Mouse (Mus musculus) left cerebral cortex, postnatal 4 days (tissue): ENCODE measurements around the gene Gm49353. TPM values are rescaled to one million over a fixed set of nuclear protein-coding genes. Genes with fewer than 3 reads are reported as not detected.

Experiments
- DNase-seq: peaks from one replicate; pipeline ENCODE4 v3.0.0-alpha.2; 2022
- intact Hi-C: fragments of 180-260 bp; cut with DNase I; formaldehyde crosslinking; loops from one replicate; pipeline ENCODE4 v1.15.1; 2025
- total RNA-seq, 2 experiments: library from RNA; stranded (reverse); gene quantifications; 2 replicates each; pipeline ENCODE4 v1.2.3; 2021

Gene Gm49353
- 10 to 100 TPM; 42.4 to 54.0 TPM for total RNA-seq

DNA sequence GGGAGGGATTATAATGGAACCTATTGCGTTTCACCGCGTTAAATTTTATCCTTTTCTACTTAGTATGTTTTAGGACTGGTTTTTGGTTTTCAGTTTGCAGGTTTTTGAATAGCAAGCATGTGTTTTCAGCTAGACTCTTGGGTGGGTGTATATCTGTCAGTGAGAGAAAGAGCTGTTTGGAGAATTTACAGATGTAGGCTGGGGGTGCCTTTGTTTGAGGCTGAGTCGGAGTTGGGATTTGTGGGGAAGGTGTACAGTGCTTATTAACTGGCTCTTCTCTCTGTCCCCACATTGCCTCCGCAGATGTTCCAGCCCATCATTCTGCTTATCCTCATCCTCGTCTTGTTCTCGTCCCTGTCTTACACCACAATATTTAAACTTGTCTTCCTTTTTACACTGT, at the start of gene Gm49353:
Gene Gm49353 (plus strand): TSS at position 313 of the 400 bp plus-strand sequence.
- DNase-seq: no peak
- intact Hi-C loops: no loop called here

DNA sequence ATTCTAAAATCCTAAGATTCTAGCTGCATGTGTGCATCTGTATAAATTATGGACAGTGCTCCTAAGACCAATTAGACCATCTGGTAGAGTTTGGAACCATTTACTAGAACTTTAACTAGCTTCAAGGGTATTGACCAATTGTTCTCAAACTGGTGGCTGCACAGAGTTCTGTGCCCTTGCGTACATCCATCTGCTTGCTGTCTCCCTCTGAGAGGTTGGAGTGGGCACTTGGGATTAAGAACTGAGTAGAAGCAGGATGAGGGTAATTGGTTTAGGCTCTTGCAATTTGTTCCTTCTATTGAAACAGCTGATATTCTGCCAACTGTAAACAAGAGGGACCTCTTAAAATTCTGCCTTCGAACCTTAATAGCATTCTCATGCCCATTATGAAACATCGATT, 43.5 kb upstream of the Gm49353 start:
- DNase-seq: no peak
- intact Hi-C loops: no loop called here

DNA sequence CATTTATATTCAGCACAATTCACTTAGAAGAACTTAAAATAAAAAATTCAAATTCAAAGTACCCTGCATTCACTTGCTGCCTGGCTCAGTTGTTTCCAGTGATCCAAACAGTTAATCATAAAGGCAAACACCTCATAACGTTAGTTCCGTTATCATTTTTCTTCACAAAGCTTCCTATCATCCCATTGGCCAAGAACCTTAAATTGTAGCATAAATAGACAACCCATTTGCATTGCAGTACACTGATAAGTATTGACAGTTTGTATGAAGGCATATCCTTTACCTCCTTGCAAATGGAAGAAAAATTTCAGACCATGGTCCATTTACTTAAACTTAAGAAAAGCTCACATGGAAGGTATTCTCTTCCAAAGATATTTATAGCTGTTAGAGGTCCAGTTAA, 37.1 kb upstream of the Gm49353 start:
- intact Hi-C loops: no loop called here
- no peak for DNase-seq

DNA sequence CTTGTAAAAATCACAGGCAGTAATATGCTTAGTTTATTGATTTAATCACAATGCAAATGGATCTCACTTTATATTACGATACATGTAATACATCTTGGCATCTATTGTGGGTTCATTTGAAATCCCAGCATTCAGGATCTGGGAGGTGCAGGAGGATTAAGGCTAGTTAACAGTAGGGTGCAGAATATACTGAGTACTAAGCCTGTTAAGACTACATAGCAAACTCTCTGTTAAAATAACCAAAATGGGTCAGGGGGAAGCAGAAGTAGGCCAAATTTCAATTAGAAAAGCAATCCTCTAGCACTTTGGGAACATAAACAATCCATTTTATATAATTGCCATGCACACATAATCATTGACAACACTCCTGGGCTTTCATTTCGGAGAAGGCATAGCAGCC, 25.0 kb upstream of the Gm49353 start:
- intact Hi-C loops: no loop called here
- DNase-seq: no peak

DNA sequence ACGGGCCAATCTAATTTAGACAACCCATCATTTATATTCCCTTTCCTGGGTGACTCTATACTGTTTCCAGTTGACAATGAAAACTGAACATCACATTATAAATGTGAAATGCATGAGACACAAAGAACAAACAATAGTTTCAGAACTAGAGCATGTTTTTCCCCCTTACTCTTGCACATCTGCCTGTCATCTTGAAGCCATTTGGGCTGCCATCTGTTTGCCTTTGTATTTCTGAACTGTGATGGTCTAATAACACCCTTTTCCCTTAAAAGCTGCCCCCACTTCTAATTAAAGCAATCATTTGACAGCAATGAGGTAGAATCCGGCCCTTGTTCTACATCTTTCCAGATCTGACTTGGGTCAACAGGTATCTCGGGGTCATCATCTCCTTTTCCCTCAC, 23.1 kb upstream of the Gm49353 start:
- intact Hi-C loops: no loop called here
- DNase-seq: no peak

DNA sequence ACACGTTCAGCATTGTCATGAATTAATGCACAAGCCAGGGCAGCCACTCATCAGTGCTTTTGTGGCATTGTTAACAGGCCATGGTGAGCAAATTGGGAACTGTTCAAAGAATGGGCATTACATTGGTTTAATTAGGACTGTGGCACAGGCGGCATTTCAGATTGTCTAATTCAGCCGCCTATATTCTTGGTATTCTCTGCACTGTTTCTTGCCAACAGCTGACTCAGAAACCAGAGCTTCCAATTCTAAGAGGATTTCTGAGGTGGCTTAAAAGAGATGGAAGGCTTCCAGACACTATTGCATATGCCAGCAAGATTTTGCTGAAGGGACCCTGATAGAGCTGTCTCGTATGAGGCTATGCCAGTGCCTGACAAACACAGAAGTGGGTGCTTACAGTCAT, 21.9 kb upstream of the Gm49353 start:
- DNase-seq: no peak
- intact Hi-C loops: no loop called here

DNA sequence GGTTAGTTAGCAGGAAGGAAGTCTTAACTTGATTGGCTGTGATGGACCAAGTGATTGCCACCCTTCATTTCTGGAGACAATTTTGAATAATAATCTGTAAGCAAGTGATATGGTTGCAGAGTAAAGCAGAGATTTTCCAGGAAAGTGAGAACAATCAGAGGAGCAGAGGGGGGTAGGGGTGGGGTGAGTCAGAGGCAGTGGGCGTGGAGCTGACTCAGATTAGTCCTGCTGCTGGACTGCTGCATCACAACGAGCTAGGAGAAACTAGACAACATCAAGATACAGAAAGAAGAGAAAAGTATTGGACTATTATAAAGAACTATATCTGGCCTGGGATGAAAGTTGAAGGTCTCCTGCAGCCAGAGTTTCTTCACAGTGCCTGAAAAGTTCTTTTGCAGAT, 20.8 kb upstream of the Gm49353 start:
- no peak for DNase-seq
- intact Hi-C loops: no loop called here

DNA sequence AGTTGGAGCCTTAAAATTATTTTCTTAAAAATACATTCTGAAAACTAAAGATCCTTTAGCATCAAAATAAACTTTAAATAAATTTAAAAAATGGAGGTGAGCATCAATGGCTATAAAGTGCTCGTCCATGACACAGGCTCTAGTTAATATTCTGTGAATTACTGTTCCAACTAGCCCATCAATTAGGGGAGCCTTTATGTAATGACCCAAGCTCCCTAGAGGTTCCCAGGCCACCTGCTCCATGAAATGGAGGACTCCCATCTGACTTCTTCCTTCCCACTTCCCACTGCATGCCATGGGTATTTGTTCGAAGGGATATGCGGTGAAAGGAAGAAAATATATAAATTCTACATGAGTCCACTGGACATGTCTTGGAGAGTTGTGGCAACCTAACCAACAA, 18.5 kb upstream of the Gm49353 start:
- DNase-seq: no peak
- intact Hi-C loops: no loop called here

DNA sequence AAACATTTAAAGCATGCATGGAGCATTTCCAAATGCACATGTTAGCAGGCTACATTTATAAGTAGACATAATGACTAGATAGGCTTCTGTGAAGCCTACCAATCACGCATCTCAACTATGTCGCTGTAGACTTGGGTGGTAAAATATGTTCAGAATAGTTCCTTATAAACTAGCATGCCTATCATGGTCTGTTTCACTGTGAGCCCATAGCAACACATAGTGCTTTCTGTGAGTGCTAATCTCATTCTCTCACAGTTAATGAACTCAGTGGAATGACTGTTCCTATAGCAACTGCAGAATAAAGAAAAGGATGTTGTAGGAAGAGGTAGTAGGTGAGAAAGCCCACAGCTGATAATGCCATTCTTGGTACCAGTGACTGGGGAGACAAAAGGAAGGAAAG, 17.7 kb upstream of the Gm49353 start:
- no peak for DNase-seq
- intact Hi-C loops: no loop called here

DNA sequence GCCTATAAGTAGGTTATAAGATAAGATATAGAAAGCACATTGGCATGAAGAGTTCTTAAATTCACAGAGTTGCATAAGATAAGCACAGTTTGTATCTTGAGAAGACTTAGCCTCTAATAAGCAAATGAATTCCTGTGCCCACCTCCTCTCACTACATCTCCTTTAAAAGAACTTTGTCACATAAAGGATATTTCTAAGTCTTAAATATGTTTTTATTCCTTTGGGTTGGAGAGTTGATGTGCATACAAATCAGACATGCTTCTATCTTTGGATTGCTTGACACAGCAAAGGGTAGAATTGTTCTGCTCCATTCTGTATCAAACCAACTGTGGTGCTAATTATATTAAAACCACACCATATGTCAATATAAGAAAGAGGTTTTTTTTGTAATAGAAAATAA, 5.0 kb upstream of the Gm49353 start:
- intact Hi-C loops: loop anchor here (5.0 kb wide), 1 partner anchor 46 kb away; no protein-coding TSS in a partner anchor
- no peak for DNase-seq

DNA sequence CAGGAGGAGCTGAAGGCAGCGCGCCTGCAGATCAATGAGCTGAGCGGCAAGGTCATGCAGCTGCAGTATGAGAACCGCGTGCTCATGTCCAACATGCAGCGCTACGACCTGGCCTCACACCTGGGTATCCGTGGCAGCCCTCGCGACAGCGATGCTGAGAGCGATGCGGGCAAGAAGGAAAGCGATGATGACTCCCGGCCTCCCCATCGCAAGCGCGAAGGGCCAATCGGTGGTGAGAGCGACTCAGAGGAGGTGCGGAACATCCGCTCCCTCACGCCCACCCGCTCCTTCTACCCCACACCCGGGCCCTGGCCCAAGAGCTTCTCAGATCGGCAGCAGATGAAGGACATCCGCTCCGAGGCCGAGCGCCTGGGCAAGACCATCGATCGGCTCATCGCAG, 1.9 kb upstream of the Gm49353 start:
- intact Hi-C loops: no loop called here
- DNase-seq: no peak

DNA sequence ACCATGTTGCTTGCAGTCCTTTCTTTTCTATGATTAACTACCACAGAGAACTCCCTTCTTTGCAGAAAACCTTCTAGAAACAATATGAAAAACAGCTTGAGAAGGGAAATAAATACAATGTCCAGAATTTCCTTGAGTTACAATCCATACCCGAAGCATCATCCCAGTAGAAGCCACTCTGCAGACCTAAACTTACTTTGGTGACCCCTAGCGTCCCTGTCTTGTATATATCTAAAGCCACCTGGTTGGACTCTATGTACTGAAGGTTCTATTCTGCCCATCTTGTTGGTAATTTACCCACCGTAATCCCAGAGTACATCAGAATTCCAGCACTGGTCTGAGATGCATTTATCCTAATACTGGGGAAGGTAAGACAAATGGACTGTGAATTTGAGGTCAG, 1.1 kb downstream of the Gm49353 start:
- no peak for DNase-seq
- intact Hi-C loops: no loop called here

DNA sequence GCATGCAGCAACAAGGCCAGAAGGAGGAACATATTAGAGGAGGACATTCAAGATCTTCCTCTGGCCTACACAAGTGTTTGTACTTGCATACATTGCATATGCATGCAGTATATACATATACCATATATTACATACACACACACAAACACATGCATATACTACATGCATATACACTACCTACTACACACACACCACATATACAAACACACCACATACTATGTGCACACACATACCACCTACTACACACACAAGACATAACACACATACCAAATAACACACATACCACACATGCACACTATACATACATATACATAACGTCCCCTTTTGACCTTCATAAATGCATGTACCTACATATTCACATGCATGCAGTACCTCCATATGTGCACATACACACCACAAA, 1.9 kb downstream of the Gm49353 start:
- intact Hi-C loops: no loop called here

DNA sequence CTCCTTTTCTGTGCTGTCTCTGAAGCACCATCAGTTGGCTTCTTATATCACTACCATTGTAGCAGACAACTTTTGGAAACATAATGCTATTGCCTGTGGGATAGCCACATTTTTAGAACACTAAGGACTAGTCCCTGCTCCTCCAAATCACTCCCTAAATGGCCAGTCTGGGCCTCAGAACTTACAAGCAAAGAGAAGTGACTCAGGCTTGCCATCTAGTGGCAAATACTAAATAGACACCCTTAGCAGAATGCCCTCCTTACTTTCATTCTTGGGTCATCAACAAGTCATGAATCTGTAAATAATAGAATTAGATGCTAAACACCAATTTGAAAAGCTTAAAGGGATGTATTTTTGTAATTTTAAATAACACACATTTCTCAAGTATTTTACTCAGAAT, 8.0 kb downstream of the Gm49353 start:
- intact Hi-C loops: loop anchor here (5.0 kb wide), 1 partner anchor 54 kb away; no protein-coding TSS in a partner anchor
- DNase-seq: no peak

More for the DNA sequence above, 1.9 kb downstream of the Gm49353 start:
- DNase-seq: no peak

DNA sequence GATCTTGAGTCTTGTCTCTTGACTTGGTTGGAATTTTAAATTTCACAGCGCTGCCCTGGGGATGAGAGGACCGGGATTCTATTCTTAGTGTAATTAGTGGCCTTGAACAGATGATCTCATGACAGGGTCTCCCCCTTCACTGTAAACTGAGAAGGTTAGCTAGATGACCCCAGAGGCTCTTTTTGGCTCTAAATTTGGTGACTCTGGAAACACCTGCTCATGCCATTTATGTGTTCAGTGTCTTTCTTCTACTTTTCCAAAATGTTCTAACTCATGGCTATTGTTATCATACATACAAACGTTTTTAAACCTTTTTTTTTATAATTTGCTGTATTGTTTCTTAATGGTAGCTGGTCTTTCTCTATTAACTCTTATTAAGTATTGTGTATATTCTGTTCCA, 10.0 kb downstream of the Gm49353 start:
- intact Hi-C loops: loop anchor here (5.0 kb wide), 1 partner anchor 56 kb away; no protein-coding TSS in a partner anchor
- no peak for DNase-seq

DNA sequence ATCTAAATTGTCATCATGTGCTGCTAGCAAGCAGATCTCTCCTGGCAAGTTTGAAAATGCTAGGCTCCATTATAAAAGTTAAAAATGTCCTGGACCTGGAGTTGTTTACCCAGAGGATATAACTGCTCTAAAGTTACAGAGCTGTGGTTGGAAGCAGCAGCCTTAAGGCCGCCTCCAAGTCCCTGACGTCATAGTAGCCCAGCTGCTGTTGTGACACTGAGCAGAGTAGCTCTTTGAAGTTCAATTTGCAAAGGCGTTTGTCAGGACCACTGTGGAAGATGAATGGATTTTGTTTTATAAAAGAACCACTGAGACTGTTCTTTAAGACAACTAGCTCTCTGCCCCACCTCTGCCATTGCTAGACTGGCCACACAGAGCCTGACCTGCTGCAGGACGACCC, 12.7 kb downstream of the Gm49353 start, which contains the start of gene 9330159F19Rik:
Gene 9330159F19Rik (plus strand): TSS at position 154 of the 400 bp plus-strand sequence.
- no peak for DNase-seq
- intact Hi-C loops: loop anchor here (10.0 kb wide), 1 partner anchor 127 kb away; no protein-coding TSS in a partner anchor

DNA sequence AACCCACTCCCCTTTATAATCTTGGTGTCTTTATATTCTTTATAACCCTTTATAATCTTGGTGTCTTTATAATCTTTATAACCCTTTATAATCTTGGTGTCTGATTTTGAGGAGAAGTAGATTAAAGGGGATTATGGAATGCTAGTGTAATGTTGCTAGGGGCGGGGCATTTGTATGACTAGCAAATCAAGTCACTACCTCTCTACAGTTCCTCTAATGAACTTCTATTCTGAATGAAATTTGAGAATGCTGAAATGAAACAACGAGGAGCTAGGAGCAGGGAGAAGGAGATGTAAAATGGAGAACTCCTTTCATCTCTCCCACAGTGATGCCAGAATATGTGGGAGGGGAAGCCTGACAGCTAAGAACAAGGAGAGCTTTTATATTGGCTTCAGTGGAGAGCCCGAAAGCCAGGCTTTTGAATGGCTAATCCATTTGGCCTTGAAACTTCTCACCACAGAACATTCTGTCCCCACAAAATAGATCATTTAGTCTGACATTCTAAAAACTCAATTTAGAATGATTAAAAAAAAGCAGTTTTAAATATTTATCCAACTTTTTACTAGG, 14.9 kb downstream of the Gm49353 start:
- intact Hi-C loops: loop anchor here (10.0 kb wide), 1 partner anchor 129 kb away; no protein-coding TSS in a partner anchor
- DNase-seq: no peak

DNA sequence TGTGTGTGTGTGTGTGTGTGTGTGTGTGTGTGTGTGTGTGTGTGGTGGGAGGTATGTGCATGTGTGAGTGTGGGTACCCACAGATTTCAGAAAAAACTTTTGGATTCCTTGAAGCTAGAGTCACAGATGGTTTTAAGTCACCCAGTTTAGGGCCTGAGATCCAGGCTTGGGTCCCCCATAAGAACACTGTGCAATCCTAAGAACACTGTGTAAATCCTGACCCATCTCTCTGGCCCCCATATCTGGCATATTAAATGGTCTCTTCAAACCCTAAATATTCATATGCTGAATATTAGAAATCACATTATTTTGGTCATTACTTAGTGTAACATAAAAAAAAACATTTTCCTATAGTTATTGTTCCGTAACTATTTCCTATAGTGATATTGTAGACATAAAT, 18.2 kb downstream of the Gm49353 start:
- intact Hi-C loops: loop anchor here (10.0 kb wide), 1 partner anchor 132 kb away; no protein-coding TSS in a partner anchor
- DNase-seq: no peak

DNA sequence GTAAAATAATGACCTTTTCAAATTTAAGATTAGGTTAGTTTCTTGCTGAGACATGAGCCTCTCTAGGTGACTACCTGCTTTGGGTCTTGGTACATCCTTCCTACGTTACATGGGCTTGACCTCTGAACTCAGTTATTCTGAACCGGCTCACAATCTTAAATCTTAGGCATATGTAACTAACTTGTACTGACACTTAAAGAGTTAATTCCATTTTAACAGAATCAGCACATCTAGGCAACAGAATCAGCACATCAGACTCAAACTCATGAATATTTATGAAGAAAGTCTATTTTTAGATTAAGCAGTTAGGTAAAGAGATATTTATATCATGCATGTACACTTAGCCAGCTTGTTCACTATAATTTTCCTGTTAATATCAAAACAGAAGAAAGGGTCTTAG, 18.7 kb downstream of the Gm49353 start:
- DNase-seq: no peak
- intact Hi-C loops: loop anchor here (10.0 kb wide), 1 partner anchor 133 kb away; no protein-coding TSS in a partner anchor

DNA sequence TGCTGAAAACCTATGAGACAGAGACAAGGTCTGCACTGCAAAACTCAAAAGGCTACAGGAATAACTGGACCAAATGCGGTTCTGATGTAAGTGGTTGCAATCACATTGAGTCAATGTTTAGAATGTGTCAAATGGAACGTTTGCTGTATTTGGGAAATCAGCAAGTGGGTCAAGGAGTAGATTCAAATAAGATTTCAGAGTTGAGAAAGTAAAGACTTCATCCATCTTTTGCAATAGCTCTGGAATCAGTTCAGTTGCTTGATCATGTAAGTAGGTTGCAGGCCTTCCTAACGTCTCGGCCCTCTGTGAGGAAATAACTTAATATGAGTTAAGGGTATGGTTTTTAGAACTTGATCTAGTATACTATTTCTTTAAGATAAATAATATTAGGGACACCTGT, 26.6 kb downstream of the Gm49353 start:
- intact Hi-C loops: no loop called here
- DNase-seq: no peak

DNA sequence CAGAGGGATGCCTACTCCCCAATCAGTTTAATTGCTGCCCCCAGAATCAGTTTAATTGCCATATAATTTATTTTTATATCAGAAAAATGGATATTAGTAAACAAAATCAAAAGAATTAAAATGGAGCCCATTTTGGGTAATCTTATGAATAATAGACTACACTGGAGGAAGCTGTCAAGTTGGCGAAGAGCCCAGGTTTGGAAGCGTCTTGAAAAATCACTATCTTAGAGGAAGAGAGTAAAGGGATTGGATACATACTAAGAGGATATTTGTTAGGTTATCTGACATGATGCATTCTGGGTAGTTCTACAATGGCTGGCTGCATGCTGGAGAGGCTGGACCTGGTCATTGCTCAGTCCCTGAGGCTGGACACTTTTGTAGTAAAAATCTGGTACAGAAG, 32.5 kb downstream of the Gm49353 start:
- intact Hi-C loops: no loop called here
- DNase-seq: peak; percentile 13
